Mouse (Mus musculus): ENCODE results near the gene Drap1. TPM values are rescaled to one million over a fixed set of nuclear protein-coding genes. Genes with fewer than 3 reads are reported as not detected.
A peak's percentile ranks its signal among the peaks of the same experiment; 100 is the strongest.

The Drap1 gene
- total RNA-seq, 1 experiment from 2014 or later: 210 TPM

DNA sequence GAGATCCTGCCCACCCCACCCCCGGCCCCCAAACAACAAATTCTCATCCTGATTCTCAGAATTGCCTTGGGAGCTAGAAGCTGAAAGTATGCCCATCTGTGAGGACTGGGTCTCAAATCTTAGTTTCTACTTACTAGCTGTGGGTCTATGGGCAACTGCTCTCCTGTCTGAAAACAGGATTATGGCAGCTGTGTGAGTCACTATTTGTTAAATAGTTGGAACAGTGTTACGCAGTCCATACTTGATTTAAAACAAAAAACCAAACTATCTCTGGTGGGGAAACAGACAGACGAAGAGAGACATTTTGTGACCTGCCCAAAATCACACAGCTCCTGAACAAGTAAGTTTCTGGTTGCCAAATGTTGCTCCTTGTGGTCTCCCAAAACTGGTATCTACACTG is 24.9 kb upstream of the Drap1 start:
- DNase-seq: no peak

DNA sequence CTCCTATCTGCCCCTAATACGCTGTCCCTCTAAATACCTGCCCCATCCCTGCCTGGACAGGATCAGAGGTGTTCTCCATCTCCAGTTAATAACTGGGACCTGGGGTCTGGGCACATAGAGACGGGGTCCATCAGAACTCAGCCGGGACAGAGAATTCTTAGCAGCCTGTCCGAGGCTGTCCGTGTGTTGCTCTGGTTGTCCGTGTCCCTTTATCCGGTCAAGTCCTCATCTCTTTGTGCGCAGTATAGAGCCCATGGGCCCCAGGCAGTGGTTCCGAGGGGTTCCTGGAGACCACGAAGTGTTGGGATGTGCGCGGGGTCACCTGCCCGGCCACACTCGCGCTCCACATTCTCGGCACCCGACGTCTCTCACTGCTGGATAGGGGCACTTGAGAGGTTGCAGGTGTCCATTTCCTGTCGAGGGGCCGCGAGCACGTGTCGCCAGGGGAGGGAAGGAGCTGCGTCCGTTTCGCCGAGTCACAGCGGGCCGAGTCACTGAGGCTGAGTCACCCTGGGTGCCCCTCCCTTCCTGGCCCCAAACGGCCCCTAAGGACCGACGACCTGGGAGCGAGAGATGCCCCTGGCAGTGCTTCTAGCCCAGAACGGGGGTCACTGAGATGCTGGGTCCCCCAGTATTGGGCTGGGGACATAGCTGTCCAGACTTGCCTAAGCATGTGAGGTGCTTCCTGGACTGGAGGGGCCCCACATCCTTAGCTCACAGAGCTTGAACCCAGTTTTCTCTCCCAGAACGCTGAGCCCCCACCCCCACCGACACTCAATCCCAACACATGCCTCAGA is 23.8 kb upstream of the Drap1 start:
- peak; percentile 62 for DNase-seq

DNA sequence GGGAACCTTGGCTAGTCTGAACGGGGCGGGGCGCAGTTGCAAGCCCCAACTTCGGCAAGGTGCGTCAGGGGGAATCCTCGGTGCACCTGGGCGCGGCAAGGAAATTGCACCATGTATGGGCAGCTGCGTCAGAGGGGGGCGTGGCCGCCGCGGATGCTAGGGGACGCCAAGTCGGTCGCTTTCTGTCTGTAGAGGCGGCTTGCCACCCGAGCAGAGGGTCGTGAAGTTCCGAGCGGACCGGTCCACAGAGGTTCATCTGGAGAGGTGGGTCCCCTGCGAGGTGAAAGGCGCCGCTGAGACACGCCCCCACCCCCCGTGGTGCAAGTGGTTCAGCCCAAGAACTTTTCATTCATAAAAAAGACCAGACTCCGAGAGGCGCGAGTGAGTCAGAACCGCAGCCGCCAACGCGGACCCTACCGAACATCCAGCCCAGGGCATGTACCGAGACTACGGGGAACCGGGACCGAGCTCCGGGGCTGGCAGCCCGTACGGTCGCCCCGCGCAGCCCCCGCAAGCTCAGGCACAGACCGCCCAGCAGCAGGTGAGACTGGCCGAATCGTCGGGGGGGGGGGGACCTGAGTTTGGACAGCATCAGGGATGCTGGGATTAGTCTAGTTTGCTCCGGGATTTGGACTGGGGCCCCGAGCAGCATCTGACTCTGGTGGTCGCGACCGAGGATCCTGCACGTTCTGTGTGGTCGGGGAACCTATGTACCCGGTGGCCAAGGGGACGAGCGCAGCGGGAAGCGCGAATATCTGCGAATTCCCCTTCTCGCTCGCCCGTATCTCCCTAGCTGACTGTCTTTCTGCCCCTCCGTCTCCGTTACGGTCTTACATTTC is 23.0 kb upstream of the Drap1 start, which contains the start of gene Fosl1:
Fosl1 (plus strand) TSS at position 33 of the 839 bp plus-strand sequence.
- DNase-seq: peak; percentile 81

DNA sequence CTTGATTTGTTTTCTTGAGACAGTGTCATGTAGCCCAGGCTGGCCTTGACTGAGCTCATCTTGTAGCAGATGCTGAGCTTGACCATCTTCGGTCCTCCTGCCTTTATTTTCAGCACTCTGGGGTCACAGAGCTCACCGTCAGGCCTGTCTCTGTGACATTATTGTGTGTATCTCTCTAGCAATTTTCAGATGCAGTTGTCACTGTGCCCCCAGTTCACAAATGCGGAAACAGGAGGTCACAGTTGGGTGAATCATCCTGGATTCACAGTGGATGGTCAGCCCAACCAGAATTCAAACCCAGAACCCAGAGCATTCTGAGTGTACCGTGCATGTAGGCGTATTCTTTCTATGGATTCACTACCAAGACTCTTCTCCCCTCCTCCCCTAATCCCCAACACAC is 21.0 kb upstream of the Drap1 start:
- no peak for DNase-seq

DNA sequence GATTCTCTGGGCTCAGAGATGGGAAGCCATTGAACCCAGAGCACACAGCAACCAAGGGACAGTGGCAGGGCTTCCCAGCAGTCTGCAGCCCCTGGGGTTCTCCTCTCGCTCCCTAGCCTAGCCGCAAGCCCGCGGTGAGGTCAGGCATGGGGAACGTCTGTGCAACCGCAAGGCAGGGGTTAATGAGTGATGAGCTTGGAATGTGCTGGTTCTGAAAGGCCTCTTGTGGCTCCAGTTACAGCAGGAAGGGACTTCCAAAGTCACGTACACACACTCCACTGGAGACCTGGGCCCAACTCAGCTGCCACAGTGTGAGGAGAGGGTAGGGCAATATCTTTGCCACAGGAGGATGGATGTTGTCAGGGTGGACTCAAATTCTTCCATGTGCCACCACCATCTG is 20.2 kb upstream of the Drap1 start:
- no peak for DNase-seq

DNA sequence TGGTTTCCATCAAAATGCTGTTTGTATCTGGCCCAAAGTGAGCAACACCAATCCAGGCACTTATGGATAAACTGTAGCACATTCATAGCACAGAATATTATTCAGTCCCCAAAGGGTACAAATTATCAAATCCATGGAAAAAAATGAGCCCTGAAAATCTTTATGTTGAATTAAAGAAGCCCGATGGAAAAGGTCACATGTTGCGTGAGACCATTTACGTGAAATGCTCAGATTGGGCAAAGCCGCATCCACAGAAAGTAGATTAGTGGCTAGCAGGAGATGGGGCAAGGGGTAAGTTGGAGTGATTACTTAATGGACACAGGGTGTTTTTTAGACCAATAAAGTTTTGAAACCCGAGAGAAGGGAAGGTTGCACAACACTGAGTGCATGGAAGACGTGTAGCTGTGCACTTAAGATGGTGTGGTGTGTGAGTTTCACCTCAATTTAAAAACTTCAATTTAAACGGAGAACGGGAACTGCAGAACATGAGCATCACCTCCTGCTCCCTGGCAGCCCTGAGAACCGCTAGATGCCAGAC is 19.7 kb upstream of the Drap1 start:
- DNase-seq: no peak

DNA sequence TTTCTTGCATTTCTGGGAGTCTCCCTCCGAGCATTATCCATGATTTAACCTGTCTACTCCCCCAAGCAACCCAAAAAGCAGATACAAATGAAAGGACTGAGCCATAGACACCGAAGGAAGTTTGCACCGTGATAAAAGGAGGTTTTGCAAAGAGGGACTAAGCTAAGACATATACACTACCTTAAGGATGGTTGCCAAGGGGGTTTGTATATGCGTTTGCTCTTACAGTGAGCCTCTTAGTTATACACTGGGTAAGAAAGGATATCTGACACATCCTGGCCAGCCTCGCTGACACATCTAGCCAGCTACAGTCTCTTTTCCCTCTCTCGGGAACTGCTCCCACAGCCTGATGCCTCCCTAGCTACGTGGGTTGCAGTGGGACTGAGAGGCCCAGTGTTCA is 9.2 kb upstream of the Drap1 start:
- no peak for DNase-seq

DNA sequence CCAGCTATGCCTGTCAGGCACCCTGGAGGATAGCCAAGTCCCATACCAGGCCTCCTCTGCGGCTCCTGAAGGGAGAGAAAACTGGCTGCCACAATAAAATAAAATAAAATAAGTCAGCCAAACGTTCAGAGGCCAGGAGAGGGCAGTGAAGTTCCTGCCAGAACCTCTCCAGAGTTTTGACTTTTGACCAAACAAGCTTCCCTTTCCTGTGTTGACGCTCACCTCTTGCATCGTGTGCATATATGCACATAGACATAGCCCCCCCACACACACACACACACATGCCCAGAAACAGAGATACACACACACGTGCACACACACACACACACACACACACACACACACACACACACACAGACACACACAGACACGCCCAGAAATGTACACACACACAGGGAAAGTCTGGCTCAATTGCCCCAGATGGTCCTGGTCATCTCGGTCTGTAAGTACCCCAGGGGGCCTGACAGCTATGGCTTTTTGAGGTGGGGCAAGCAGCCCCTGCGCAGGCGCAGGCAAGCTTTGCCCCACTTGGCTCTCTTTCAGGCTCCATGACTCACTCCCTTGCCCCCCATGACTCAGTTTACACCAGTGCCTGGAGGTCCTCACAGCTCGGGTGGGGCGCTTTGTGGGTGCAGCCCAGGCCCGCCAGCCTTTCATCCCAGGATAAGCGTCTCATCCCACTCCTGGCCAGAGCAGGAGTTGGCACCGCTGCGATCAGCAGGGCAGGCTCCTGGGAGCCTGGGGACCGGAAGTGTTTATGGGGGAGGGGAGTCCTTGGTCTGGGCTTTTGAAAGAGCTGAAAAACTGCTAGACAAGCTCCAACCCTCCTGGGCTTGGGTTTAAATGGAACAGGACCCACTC is 8.4 kb upstream of the Drap1 start:
- peak; percentile 84 for DNase-seq

DNA sequence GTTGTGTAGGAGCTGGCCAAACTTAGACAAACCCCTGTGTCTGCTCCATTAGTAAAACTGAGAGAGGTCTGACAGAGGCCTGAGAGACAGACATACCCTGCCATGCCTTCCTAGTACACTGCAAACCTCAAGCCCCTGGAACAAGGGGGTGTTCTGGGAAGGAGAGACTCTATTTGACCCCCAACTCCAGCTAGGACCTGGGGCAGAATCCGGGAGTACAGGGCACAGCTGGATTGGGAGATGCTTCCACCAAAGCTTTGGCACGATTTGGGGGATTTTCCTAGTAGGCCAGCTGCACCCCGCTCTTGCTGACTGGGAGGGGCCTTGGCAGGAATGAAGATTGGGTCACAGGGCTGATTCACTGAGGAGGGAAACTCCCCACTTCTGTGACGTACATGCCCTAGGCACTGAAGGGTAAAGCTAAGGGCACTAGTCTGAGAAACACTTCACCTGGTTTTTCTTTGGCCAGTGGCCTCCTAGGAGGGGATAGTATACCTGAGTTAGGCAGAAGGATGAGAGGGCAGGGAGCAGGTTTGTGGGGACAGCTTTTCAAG is 7.2 kb upstream of the Drap1 start:
- peak; percentile 53 for DNase-seq

DNA sequence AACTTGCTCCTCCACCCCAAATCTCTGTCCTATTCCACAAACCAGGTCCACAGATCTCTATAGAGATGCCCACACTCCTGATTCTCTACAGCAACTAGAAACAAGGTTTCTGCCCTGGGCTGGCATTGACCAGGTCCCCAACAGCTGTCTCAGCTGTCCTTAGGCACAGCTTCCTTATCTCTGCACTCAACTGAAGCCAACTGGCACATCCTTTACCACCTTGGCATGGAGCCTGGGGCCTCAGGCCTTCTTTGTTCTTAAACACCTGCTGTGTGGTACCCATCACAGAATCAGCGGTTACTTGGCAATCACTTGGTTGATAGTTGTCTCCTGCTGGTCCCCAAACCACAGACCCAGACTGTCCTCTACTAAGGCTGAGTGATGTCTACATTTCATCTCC is 5.6 kb upstream of the Drap1 start:
- peak; percentile 54 for DNase-seq

DNA sequence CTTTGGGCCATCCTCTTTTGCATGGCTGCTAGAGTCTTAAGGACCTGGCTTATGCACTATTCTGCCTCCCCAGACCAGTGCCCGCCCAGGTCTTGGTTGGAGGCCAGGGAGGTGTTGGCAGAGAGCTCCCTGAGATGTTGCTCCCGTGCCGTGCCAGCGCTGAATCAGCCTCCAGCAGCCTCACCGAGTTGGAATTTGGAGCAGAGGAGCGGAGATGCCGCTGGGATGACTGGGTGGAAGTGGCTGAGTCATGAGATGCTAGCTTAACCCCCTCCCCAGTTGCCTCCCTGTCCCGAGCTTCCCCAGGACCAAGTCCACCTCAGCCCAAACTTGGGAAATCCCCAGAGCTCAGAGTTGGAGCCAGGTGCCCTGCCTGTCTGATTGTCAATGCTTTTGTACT is 5.0 kb upstream of the Drap1 start:
- peak; percentile 91 for DNase-seq

DNA sequence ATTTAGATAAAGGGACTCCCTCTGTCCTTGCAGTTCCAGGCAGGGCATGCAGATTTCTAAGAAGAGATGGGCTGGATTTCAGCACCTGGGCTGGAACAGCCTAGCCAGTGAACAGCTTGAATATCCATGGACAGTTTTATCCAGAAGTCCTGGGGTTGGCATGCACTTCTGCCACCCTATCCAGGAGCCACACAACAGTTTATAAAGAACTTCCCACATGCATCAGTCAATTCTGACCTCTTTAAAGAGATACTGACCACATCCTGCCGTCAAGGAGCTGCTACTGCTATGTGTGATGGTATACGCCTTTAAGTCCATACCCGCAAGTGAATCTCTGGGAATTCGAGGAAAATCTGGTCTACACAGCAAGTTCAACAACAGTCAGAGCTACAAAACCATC is 4.4 kb upstream of the Drap1 start:
- DNase-seq: no peak

DNA sequence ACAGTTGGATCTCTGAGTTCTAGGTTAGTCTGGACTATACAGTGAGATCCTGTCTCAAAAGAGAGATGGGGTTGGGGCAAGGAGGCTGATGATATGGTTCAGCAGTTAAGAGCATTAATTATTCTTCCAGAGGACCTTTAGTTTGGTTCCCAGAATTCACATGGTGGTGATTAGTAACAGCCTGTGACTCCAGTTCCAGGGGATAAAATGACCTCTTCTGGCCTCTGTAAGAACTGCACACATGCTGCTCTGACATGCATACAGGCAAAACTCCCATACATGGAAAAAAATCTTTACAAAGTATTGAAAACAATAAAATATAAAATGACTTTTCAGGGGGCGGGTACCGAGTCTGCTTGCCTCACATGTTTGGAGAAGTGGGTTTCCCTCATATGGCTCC is 3.3 kb upstream of the Drap1 start:
- peak; percentile 63 for DNase-seq

DNA sequence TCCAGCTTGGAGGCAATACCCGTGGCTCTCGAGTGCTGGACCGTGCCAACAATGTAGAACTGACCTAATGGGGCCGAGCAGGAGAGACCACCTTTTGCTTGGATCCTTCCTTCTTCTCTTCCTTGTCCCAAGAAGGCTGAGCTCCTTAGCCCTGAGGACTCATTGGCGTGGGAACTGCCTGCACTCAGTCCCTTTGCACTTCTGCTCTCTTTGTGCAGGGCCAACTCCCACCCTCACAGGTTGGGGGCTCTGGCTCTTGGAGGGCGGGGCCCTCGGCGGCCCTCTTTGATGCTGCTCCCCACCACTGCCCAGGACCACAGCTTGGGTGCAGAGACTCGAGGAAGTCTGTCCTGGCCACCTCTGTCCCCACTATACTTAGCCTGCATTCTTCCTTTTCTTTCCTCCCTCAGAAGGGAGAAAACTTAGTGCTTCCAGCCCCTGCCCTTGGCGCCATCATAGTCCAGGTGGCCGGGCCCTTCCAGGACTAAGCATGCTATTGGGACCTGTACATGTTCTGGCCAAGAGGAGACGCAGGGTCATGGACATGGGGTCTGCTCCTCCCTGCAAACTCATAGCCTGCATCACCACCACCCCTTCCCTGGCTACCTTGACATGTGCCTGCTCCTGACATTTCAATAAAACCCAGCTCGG is 2.0 kb upstream of the Drap1 start:
- no peak for DNase-seq

DNA sequence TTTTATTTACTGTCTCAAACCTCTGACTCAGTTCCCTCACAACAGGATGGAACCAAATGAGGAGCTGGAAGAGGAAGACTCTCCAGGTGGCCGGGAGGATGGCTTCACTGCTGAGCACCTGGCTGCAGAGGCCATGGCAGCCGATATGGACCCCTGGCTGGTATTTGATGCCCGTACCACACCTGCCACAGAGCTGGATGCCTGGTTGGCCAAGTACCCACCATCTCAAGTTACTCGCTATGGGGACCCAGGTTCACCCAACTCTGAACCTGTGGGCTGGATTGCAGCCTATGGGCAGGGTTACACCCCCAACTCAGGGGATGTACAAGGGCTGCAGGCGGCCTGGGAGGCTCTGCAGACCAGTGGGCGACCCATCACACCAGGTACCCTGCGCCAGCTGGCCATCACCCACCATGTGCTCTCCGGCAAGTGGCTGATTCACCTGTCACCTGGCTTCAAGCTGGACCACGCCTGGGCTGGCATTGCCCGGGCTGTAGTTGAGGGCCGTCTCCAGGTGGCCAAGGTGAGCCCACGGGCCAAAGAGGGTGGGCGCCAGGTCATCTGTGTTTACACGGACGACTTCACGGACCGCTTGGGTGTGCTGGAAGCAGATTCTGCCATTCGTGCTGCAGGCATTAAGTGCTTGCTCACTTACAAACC is 1.3 kb upstream of the Drap1 start:
- DNase-seq: no peak

DNA sequence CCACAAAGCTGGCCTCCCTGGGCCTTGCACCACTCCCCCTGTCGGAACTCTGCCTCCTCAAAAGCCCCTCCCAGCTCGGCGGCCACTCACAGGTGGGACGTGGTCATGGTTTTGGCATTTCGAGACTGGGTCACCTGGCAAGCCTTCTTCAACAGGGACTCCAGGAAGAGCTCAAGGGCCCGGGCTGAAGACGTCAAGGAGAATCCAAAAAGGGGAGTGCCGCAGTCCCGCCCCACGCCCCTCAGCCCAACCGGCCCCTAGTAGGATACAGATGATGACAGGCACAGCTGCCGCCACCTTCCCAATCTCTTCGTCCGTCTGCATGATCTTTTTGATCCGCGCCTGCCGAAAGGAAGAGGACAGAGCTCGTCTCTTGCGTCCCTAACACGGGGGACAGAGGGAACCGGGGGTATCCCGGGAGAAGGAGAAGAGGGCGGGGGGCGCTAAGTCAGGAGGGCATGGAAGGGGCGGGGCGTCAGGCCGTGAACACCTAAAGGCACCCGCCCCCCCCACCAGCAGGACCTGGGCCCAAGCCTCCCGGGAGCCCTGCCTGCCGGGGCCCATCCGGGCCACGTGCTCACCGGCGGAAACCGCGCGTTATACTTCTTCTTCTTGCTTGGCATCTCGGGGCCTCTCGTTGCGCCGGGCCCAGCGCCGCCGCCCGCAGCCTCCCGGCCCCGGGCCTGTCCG is 542 bp downstream of the Drap1 start:
- peak; percentile 86 for DNase-seq

DNA sequence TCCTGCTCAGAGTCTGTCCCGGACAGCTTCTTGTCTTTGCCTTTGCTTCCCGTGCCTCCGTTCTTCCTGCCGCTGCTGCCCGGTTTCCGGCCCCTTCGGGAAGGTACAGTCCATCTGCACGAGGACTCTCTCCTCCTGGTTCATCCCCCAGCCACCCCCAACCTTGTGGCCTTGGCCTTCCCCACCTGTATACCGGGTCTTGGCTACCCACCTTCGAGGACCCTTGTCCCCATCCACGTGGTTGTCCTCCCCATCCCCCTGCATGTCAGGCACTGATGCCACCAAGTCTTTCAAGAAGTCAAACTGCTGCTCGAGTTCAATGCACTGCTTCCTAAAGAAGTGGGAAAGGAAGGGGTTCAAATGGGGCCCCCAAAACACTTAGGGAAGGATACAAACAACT is 1.2 kb downstream of the Drap1 start:
- peak; percentile 21 for DNase-seq

DNA sequence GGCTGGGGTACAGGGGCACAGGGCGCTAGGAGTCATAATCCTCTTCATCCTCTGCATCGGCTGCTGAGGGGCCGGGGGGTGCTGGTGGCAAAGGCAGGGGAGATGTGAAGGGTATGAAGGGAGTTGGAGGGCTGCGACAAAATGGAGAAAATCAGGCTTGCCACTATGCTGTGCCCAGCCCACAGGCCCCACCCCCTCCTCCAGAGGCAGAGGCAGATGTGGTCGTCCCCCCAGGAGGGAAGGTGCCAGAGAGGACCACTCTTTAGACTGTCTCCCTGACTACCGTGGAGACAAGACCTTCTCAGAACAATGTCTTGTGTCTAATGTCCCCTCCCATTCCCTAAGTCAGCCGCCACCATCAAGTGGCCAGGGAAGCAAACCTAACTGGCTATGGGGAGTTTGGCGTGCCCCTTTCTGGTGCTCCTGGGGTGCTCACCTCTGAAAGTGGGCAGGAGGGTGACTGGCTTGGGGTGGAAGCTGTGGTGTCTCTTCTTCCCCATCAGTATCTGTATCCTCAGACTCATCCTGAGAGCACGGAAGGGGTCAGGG is 1.8 kb downstream of the Drap1 start:
- no peak for DNase-seq

DNA sequence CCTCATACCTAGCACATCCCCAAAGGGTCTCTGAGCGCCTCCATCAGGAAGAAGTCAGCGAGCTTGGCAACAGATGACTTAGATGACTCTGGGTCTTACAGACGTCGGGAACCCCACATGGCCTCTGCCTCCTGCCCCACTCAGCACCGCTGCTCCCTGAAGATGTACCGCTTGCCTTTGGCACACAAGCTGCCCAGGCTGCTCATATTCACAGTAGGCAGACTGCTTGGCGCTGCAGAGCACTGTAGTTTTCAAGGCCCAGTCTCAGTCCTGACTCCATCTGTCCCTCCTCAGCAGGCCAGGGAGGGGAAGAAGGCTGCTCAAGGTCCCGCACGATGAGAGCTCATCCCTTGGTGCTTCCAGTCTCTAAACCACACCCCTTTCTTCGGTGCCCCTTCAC is 2.5 kb downstream of the Drap1 start:
- peak; percentile 38 for DNase-seq

DNA sequence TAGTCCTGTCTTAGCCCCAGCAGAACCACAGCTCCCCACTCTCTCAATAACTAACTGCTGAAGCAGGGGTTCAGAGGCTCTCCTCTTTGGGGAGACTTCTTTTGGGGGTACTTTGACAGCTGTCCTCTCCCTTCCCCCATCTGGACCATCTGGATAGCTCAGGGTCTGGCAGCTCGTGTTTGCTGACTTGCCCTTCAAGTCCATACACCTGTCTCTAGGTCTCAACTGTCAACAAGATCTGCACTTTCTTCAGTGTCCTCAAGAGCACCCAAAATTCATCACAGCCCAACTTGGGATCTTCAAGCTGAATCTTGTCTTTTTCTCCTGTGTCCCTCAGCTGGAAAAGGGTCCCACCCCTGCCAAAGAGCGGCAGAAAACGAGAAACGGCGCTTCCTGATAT is 3.0 kb downstream of the Drap1 start:
- DNase-seq: no peak

Measured in adrenal gland, postnatal 14 days (tissue).